Mouse (Mus musculus): ENCODE measurements around the gene Gm10392. TPM values are rescaled to one million over a fixed set of nuclear protein-coding genes. Genes with fewer than 3 reads are reported as not detected.
"Not testable (repeated sequence)": the region's sequence is repeated elsewhere in the genome, so short reads cannot be mapped to it uniquely, and the experiment has no call there.

The Gm10392 gene
- not detected for total RNA-seq (2021)
- long read RNA-seq, experiment 1: 0 reads
- long read RNA-seq, experiment 2: 0 reads

DNA sequence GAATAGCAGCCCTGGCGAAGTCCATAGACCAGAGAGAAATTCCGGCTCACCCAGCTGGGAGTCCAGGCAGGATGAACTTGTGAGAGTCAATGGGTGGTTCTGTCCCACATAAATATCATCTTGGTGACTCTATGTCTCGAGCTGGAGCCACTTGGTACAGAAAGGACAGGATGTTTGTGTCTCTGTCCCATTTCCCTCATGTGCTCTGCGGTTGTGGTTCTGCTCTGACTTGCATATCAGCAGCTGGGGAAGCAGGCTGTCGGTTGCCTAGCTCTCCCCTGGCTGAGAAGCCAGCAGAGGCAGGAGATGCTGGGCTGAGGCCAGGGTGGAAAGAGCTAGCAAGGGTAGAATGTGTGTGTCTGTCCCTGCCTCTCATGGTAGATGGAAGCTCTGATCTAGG is at the start of gene Gm10392:
Gm10392 (minus strand) TSS at position 156 of the 400 bp plus-strand sequence.
- DNase-seq: peak in 1 of 2 experiments; percentile 5
- intact Hi-C loops (cut with DNase I): no loop called here

DNA sequence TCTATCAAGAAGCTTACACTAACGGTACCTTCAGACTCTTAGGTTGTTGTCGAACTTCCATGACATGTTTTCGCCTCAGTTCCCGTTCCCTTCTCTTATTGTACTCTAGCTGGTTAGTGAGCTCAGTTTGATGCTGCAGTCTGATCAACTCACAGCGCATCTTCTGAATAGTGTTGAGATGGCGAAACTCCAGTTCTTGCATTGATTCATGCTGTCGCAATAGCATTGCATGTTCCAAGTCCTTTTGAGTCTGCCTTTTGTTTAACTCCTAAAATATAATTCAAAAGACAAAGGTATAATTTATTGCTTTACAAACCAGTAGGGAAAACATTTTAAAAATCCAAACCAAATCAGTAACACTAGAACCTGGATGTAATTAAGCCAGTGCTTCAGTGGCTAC is 26.3 kb upstream of the Gm10392 start:
- intact Hi-C loops (cut with DNase I): no loop called here
- DNase-seq: no peak

DNA sequence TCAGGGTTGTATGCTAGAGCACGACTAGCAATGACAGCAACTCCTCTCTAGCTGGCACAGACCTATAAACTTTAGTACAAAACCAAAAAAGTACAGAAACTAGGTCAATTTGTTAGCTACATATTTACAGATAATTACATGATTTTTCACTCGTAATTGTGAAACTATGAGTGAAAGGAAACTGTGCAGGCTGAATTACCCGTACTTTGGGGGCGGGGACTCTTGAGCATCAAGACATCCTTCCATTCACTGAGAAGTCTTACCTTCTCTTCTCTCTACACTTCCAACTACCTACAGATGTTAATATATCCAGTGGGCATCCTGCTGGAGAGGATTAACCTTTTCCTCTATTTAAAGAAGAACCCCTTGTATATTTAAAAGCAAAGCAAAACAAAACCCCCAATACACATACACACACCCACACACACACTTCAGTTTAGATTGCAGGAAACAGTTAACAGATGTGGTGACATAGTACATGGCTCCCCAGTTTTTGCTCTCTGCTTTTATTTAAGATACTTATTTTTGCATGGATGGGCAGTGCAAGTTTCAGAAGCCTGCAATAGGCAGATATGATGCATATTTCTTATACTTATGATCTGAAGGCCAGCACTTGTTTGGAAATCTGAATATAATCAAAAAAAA is 13.3 kb upstream of the Gm10392 start:
- intact Hi-C loops (cut with DNase I): no loop called here

DNA sequence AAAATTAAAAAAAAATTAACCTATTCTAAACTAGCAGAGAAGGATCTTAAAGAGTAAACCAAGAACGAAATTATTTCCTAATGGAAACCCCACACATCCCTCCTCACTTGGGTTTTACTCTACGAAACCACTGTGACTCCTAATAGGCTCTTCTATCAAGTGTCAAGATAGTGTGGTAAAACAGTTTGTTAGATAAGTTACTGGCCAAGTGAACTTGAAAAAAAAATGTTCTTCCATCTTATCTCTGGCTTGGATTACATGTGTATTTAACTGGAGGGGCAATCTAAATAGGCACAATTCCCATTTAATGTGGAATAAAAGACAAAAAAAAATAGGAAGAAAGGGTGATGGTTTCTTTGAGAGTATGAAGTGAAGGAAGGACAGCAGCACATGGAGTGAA is 11.9 kb upstream of the Gm10392 start:
- DNase-seq: no peak
- intact Hi-C loops (cut with DNase I): no loop called here

More for the DNA sequence above, 13.3 kb upstream of the Gm10392 start:
- no peak for DNase-seq

DNA sequence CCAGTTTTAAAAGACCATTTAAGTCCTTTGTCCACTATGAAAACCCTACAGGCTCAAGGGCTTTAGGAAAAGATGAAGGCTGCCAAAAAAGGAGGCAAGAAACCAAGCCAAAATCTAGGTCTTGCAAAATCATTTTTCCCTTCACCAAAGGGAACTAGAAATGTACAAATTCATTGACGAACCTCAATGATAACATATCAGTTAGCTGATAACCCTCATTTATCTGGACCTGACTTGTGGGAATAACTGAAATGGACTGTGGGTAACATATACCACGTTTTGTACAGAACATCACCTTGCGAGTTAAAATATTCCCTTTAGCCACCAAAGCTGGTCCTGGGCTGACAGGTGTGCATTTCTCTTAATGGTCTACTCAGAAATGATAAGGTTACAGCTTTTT is 10.6 kb upstream of the Gm10392 start:
- intact Hi-C loops (cut with DNase I): no loop called here

DNA sequence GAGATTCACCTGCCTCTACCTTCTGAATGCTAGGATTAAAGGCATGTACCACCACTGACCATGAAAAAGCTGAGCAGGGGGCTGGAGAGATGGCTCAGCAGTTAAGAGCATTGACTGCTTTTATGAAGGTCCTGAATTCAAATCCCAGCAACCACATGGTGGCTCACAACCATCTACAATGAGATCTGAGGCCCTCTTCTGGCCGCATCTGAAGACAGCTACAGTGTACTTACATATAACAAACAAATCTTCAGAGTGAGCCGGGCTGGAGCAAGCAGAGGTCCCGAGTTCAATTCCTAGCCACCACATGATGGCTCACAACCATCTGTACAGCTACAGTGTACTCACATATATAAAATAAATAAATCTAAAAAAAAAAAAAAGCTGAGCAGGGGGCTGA is 9.4 kb upstream of the Gm10392 start:
- DNase-seq; intact Hi-C loops (cut with DNase I): not testable (repeated sequence)

More for the DNA sequence above, 10.6 kb upstream of the Gm10392 start:
- DNase-seq: no peak

DNA sequence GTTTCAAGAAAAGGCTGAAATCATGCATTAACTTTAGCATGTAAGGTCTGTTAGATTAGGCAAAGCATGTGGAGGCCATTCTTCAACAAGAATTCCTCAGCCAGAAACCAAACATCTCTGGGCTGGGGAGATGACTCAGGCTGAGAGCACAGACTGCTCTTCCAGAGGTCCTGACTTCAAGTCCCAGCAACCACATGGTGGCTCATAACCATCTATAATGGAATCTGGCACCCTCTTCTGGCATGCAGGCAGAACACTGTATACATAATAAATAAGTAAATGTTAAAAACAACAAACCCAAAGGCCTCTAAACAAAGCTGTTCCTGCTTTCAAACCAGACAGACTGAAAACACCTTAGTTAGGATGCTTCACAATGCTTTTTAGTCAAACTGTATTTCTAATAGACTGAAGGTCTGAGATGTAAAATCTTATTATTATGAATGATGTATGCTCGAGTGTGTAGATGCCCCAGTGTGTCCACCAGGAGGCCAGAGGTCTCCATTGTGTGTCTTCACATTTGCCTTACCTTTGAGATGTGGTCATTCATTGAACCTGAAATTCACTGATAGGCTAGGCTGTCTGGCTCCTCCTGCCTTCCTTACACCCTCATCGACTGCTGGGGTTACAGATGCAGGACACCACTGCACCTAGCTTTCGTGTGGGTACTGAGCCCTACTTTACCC is 6.9 kb upstream of the Gm10392 start:
- intact Hi-C loops (cut with DNase I): no loop called here
- no peak for DNase-seq

DNA sequence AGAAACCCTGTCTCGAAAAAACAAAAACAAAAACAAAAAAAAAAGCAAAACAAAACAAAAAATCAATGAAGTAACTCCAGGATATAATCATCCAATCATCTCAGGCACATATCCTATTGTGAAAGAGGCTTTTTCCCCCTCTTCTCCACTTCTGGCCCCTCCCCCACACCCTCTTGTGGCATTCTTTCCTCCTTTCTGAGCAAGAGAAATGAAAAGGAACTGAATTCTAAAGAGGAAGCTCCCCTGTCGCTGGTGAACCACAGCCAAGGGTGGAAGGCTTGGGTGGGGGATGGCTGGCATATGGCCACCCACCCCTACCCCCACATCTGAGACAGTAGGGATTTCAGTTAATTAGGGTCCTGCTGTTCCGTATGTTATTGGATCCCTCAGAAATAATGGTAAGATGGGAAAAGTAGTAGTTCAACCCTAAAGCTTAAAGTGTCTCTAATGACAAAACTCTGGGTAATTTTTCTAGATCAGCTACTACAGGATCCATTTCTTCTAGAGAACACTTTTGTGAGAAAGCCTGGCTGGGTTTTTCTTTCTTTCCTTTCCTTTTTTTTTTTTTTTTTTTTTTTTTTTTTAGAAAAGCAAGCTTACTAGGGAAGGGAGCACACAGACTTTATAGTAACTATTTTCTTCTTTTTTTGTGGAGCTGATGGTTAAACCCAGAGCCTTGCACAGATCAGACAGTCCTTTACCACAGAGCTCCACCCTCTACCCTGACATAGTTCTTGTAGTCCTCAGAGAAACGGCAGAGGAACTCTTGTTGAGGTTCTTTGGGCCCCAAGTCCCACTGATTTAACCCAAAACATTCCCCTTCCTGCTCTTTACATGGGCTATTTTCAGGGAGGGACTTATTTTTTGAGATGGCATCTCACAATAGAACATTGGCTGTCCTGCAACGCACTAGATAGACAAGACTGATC is 1.9 kb upstream of the Gm10392 start:
- peak in 1 of 2 experiments; percentile 28 for DNase-seq
- intact Hi-C loops (cut with DNase I): no loop called here

DNA sequence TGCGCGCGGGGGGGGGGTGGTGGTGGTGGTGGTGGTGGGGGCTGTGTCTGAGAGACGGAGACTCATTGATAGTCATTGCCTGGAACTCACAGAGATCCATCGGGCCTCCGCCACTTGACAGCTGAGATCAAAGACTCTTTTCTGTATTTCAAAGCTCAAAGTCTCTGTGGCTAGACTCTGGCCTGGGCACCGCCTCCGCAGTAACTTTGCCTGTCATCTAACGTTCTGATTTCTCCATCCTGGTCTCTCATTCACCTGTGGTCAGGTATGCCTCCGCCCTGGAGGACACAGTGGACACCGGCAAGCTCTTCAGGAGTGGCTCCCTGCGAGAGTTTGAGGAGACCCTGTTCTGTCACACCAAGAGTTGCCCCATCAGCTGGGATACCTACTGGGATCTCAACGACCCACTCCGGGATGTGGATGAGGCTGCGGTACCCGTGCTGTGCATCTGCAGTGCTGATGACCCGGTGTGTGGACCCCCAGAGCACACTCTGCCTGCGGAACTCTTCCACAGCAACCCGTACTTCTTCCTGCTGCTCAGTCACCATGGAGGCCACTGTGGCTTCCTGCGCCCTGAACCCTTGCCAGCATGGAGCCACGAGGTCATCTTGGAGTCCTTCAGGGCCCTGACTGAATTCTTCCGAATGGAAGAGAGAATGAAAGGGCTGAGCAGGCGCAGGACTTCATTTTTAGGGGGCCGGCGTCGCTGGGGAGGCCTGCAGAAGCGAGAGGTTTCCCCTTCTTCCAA is 773 bp downstream of the Gm10392 start:
- intact Hi-C loops (cut with DNase I): no loop called here
- no peak for DNase-seq

DNA sequence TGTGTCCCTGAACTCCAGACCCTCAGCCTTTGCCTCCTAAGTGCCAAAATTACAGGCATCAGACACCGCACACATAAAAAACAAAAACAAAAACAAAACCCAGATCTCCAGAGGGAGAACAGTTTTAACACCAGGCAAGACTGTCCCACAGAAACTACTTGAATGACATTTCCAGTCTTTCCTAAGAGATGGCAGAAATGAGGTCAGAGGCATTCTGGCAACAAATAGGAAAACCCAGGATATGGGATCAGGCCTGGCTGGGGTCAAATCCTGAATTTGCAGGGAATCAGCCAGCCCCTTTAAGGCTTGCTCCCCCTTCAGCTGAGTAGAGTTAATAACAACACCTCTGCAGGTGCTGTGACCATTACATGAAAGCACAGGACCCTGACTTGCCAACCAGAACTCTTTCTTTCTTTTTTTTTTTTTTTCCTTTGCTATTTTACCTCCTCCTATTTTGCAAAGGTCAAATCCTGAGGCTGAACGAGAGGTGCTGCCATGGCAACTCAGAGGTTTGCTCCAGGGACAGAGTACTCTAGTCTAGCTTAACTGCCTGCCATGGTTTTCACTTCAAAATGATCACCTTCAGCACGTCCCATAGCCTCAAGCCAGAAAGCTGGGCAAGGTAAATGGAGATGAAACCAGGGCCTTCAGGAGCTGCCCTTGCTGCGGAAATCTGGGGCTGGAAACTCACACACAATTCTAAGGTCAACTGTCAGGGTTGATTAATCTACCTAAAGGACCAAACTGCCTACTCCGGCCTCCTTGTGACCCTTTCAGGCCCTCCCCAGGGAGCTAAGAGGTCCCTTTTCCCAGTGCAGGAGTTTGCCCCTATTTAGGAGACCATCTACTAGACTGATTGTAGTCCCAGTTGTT is 2.2 kb downstream of the Gm10392 start:
- no peak for DNase-seq
- intact Hi-C loops (cut with DNase I): no loop called here

DNA sequence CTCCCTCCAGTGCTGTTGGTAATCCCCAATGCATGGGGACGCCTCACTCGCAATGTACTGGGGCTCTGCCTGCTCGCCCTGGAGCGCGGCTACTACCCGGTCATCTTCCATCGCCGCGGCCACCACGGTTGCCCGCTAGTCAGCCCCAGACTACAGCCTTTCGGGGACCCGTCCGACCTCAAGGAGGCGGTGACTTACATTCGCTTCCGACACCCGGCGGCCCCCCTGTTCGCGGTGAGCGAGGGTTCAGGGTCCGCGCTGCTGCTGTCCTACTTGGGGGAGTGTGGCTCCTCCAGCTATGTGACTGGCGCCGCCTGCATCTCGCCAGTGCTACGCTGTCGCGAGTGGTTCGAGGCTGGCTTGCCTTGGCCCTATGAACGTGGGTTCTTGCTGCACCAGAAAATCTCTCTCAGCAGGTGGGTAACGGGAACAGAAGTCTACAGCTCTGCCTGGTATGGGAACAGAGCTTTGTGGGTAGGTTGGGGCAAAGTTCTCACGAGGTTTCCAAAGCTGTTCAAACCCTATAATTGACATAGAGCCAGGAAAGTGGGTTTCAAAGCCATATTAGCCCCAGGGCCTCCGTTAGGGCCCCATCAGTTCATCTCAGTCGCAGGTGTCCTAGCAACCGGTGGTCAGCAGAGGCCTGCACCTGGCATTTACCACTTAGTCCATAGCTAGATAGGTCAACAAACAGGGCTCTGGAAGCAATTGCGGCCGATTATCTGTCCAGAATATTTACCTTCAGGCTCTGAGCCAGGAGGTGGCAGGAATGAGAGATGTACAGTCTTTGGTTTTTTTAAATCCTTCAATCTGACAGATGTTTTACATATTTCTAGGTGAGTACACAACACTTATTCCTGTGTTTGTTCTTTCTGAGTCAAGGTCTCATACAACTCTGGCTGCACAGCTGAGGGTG is 3.1 kb downstream of the Gm10392 start, which contains the start of gene Trp53i13:
Trp53i13 (minus strand) TSS at position 344 of the 916 bp plus-strand sequence.
- intact Hi-C loops (cut with DNase I): no loop called here
- DNase-seq: peak in 1 of 2 experiments; percentile 19

DNA sequence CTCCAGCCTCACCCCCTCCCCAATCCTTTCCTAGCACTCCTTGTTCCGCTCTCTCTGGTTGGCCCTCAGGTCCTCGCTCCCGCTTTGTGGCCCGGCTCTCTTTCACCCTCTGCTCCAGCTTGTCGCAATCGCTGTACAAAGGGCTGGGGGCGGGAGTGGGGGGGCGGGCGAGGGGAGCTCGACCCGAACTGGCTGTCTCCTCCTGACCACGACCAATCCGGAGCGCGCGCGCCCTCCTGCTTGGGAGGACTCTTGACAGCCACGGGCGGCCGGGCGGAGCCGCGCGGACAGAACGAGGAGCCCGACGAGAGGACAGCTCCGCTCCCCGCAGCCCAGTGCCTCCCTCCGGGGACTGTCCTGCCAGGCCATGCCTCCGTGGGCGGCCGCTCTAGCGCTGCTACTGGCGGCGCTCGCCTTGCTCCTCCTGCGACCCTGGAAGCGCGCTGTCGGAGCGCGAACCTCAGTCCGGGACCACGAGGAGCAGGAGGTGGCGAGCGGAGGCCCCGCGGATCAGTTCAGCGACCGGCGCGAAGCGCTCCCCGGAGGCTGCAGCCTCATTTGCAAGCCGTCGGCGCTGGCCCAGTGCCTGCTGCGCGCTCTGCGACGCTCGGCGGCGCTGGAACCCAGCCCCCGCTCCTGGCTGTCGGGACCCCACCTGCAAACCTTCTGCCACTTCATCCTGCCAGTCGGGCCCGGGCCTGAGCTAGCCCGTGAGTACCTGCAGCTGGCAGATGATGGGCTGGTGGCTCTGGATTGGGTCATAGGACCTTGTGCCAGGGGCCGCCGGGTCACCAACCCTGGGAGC is 4.0 kb downstream of the Gm10392 start, which contains the start of gene Abhd15:
Abhd15 (plus strand) TSS at position 290 of the 805 bp plus-strand sequence.
- intact Hi-C loops (cut with DNase I): loop anchor here (5.0 kb wide), 1 partner anchor 112 kb away; no protein-coding TSS in a partner anchor
- DNase-seq: peak; percentile 73 to 75

DNA sequence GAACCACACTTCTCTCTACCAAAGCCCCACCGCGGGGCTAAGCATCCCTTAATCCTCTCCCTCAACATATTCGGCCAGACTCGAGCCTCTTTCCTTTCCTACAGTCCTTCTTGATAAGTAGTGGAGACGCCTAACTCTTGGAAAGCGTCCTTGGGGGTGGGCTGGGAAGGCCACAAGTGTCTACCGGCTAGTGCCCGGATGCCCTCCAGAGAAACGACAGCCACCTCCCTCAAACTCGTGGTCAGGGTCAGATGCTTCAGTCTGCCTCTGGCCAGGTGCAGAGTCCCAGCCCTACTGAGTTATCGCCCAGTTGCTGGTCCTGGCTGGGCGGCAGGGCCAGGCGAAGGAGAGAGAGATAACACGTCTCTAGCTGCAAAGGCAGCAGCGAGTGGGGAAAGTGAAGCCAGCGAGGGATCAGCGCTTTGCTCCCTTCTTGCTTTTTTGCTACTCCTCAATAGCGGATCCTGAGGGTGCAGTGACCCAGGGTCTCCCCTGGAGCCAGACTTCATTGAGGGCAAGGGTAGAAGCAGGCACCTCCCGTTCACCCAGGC is 4.6 kb downstream of the Gm10392 start:
- intact Hi-C loops (cut with DNase I): loop anchor here (5.0 kb wide), 1 partner anchor 113 kb away; no protein-coding TSS in a partner anchor
- no peak for DNase-seq

DNA sequence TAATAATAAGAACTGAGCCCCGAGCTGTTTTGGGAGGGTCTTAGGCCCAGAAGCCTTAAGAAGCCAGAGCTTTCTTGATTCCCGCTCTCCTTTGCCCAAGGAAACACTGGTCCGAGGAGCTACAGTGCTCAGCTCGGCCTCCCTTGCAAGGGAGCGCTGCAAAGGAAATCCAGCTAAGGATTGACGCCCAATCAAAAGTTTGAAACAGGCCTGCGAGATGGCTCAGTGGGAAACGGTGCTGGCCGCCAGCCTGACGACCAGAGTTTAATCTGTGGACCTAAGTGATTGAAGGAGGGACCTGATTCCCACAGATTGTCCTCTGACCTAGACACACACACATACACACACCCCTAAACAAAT is 5.2 kb downstream of the Gm10392 start:
- intact Hi-C loops (cut with DNase I): loop anchor here (2.0 to 5.0 kb wide), 2 partner anchors 23 to 114 kb away; no protein-coding TSS in a partner anchor
- peak; percentile 5 to 26 for DNase-seq

DNA sequence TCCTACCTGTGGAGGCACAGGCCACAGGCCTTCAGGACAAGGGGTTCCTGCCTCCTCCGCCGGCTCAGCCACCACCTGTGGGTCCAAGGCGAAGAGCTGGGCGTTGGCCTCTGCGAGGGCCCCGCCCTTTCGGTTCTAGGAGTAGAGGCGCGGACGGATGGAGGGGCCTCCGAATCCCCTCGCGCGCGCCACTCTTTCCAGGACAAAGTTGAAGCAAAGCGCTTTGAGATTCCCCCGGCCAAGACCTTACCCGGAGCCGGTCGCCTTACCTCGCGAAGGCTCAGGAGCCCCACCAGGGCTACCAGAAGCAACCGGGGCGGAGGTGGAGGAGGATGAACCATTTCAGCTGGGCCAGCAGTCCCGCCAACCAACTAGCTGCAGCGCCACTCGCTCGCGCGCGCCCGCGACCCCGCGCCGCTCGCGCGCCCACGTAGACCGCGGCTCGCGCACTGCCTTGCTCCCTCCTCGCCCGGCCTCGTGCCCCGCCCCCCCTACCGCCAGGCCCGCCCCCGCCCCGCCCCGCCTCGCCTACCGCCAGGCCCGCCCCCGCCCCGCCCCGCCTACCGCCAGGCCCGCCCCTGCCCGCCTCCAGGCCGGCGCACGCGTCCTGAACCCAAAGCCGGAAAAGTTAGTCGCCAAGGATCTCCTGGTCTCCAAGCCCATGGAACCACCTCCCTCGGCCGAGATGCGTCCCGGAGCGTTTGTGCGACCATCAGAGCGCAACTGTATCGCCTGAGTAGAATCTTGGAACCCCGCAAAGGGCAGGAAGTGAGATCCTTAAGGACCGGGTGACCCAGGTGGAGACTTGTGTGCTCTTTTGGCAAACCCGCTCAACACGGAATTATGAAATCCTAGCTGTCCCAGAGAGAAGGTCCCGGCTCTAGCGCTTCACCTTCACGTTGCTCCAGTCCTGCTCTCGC is 5.8 kb downstream of the Gm10392 start:
- intact Hi-C loops (cut with DNase I): loop anchor here (2.0 to 5.0 kb wide), 2 partner anchors 22 to 114 kb away; no protein-coding TSS in a partner anchor

DNA sequence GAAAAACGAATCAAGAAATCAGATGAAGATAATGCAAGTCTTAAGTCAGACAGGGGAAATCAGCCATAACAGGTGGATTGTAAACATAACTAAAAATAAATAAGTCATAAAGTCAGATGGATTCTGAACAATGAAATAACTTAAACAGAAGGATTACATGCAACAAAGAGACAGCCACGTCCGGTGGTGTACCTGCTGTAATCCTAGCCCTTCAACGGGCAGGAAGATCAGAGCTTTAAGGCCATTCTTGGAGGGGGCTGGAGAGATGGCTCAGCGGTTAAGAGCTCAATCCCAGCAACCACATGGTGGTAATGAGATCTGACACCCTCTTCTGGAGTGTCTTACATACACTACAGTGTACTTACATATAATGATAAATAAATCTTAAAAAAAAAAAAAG is 7.7 kb downstream of the Gm10392 start:
- no peak for DNase-seq
- intact Hi-C loops (cut with DNase I): loop anchor here (5.0 kb wide), 1 partner anchor 116 kb away; no protein-coding TSS in a partner anchor

More for the DNA sequence above, 5.8 kb downstream of the Gm10392 start:
- peak; percentile 78 to 82 for DNase-seq

Measured in gastrocnemius, postnatal 36 days (tissue).